In the genomic region with DNA sequence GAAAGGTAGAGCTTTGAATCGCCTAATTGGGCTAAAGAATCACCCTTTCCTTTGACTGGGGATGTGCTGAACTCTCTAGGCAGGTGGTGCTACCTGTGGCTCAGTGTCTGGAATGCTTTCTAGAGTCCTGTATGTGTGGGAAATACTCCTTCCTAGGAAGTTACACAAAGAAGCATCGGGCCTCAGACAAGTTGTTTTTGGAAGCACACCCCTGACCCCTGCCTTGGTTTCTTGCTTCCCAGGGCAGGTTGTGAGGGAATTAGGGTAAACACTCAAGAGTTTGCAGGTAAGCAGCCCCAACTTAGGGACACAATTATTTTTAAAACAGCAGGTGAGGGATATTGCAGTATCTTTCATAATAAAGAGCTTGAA, we compare ENCODE assay signal across 7 mouse cellular contexts. TPM values are rescaled to one million over a fixed set of nuclear protein-coding genes. Genes with fewer than 3 reads are reported as not detected.
DNase-seq lines count a peak whose midpoint lies in the region; ATAC-seq and TF ChIP-seq lines count a peak whose summit lies in the region.

No protein-coding gene starts in this region.

- TF ChIP-seq CTCF in lung, adult 2 months (IDR thresholded peaks at IDR 0.05; ENCODE audit: insufficient read depth, low read length) = no peak

- peak overlapping the region; percentile 92 for H3K9ac ChIP-seq in embryonic facial prominence, embryonic 14.5 days (ENCODE audit: low read depth, low read length)
- H3K9ac ChIP-seq in intestine, embryonic 16.5 days (ENCODE audit: low read depth, low read length) = peak overlapping the region; percentile 84
- H3K9ac ChIP-seq in neural tube, embryonic 14.5 days (replicated peaks; ENCODE audit: low read depth, low read length) = peak overlapping the region; percentile 87

- no peak overlapping the region for H3K27ac ChIP-seq in embryonic facial prominence, embryonic 14.5 days (replicated peaks; ENCODE audit: low read depth, low read length)
- H3K27ac ChIP-seq in intestine, embryonic 16.5 days (ENCODE audit: low read length) = peak overlapping the region; percentile 81; the same call in 1 of the 2 replicates
- H3K27ac ChIP-seq in neural tube, embryonic 14.5 days (ENCODE audit: low read depth, low read length) = no peak overlapping the region

- peak overlapping the region; percentile 91 for H3K4me3 ChIP-seq in lung, adult 2 months (replicated peaks; ENCODE audit: extremely low read depth, low read depth, low read length)
- H3K4me3 ChIP-seq in embryonic facial prominence, embryonic 14.5 days (ENCODE audit: low read depth, low read length) = peak overlapping the region; percentile 83
- H3K4me3 ChIP-seq in intestine, embryonic 16.5 days (ENCODE audit: low read length) = peak overlapping the region; percentile 79
- H3K4me3 ChIP-seq in neural tube, embryonic 14.5 days (ENCODE audit: low read depth, low read length) = peak overlapping the region; percentile 93

- no peak for DNase-seq in lung, adult 2 months
- DNase-seq in lung, postnatal 4 days = no peak
- DNase-seq in embryonic facial prominence, embryonic 14.5 days (ENCODE audit: low spot score) = no peak
- no peak for DNase-seq in urinary bladder, postnatal 4 days (ENCODE audit: low spot score in 2 of 2)
- DNase-seq in yolk sac, embryonic 10.5 days (ENCODE audit: low spot score) = no peak

- H3K27me3 ChIP-seq in embryonic facial prominence, embryonic 14.5 days (replicated peaks; ENCODE audit: control insufficient read depth, insufficient read depth, low read length) = no peaks in the 10 kb centered on the region
- H3K27me3 ChIP-seq in intestine, embryonic 16.5 days (replicated peaks; ENCODE audit: control insufficient read depth, insufficient read depth, low read length) = no peaks in the 10 kb centered on the region
- no peaks in the 10 kb centered on the region for H3K27me3 ChIP-seq in neural tube, embryonic 14.5 days (ENCODE audit: control insufficient read depth, insufficient read depth, low read length)

- H3K9me3 ChIP-seq in embryonic facial prominence, embryonic 14.5 days (ENCODE audit: control insufficient read depth, low read length) = no peaks in the 10 kb centered on the region
- no peaks in the 10 kb centered on the region for H3K9me3 ChIP-seq in intestine, embryonic 16.5 days (ENCODE audit: control insufficient read depth, low read length)
- H3K9me3 ChIP-seq in neural tube, embryonic 14.5 days (ENCODE audit: control insufficient read depth, low read length) = no peaks in the 10 kb centered on the region

- 1% methylated on average over 2 of the region's 2 CpGs for WGBS in lung, adult 2 months
- 11% methylated on average over 2 of the region's 2 CpGs for WGBS in embryonic facial prominence, embryonic 14.5 days
- 15% methylated on average over 2 of the region's 2 CpGs for WGBS in intestine, embryonic 16.5 days
- WGBS in neural tube, embryonic 14.5 days = 24% methylated on average over 2 of the region's 2 CpGs

- H3K4me2 ChIP-seq in embryonic facial prominence, embryonic 14.5 days (ENCODE audit: low read depth, low read length) = peak overlapping the region; percentile 91
- peak overlapping the region; percentile 70 for H3K4me2 ChIP-seq in intestine, embryonic 16.5 days (ENCODE audit: low read depth, low read length)
- peak overlapping the region; percentile 91 for H3K4me2 ChIP-seq in neural tube, embryonic 14.5 days (ENCODE audit: low read depth, low read length)

- TF ChIP-seq POLR2A in lung, adult 2 months (IDR thresholded peaks at IDR 0.05; ENCODE audit: borderline replicate concordance, extremely low read depth, low read depth, low read length) = no peak

- peaks cover 4% of the 10 kb centered on the region for H3K4me1 ChIP-seq in lung, adult 2 months (ENCODE audit: control insufficient read depth, insufficient read depth, low read length)
- H3K4me1 ChIP-seq in embryonic facial prominence, embryonic 14.5 days (ENCODE audit: control insufficient read depth, insufficient read depth, low read length) = peaks cover 12% of the 10 kb centered on the region; the same call in 1 of the 2 replicates
- peaks cover 11% of the 10 kb centered on the region for H3K4me1 ChIP-seq in intestine, embryonic 16.5 days (ENCODE audit: control insufficient read depth, insufficient read depth, low read length)
- peaks cover 7% of the 10 kb centered on the region for H3K4me1 ChIP-seq in neural tube, embryonic 14.5 days (ENCODE audit: control insufficient read depth, insufficient read depth, low read length)

- peaks cover 50% of the 10 kb centered on the region for H3K36me3 ChIP-seq in embryonic facial prominence, embryonic 14.5 days (ENCODE audit: control insufficient read depth, insufficient read depth, low read length)
- peaks cover 13% of the 10 kb centered on the region for H3K36me3 ChIP-seq in intestine, embryonic 16.5 days (ENCODE audit: control insufficient read depth, insufficient read depth, low read length)
- H3K36me3 ChIP-seq in neural tube, embryonic 14.5 days (ENCODE audit: control insufficient read depth, insufficient read depth, low read length) = peaks cover 29% of the 10 kb centered on the region

- ATAC-seq in embryonic facial prominence, embryonic 14.5 days (ENCODE audit: low read depth) = no peak
- no peak for ATAC-seq in intestine, embryonic 16.5 days
- ATAC-seq in neural tube, embryonic 14.5 days (ENCODE audit: low read depth) = no peak

RNA-seq across cellular contexts. Expression of a gene that starts 1.2 kb away (rescaled TPM):
- polyA plus RNA-seq in lung, adult 2 months (2012; rRNA removed) = 60.2 and 77.4 TPM in 2 replicates
- polyA plus RNA-seq in embryonic facial prominence, embryonic 14.5 days (2014; fragmentation: Nextera tagmentation; extraction: Ambion mirVana) = 14.2 and 14.4 TPM in 2 replicates
- polyA plus RNA-seq in intestine, embryonic 16.5 days (2015; fragmentation: Nextera tagmentation; extraction: Ambion mirVana) = 19.1 and 20.1 TPM in 2 replicates
- polyA plus RNA-seq in neural tube, embryonic 14.5 days (2014; fragmentation: Nextera tagmentation; extraction: Ambion mirVana) = 11.6 and 12.6 TPM in 2 replicates

RNA-seq across cellular contexts. Expression of a gene that starts 7.2 kb away (rescaled TPM):
- polyA plus RNA-seq in lung, adult 2 months (2012; rRNA removed) = 72.8 and 83.7 TPM in 2 replicates
- 88.1 and 90.9 TPM in 2 replicates for polyA plus RNA-seq in embryonic facial prominence, embryonic 14.5 days (2014; fragmentation: Nextera tagmentation; extraction: Ambion mirVana)
- 94.5 and 127 TPM in 2 replicates for polyA plus RNA-seq in intestine, embryonic 16.5 days (2015; fragmentation: Nextera tagmentation; extraction: Ambion mirVana)
- polyA plus RNA-seq in neural tube, embryonic 14.5 days (2014; fragmentation: Nextera tagmentation; extraction: Ambion mirVana) = 41.2 and 46.0 TPM in 2 replicates

RNA-seq across cellular contexts. Expression of a gene that starts 9.8 kb away (rescaled TPM):
- polyA plus RNA-seq in lung, adult 2 months (2012; rRNA removed) = 37.5 and 39.6 TPM in 2 replicates
- polyA plus RNA-seq in embryonic facial prominence, embryonic 14.5 days (2014; fragmentation: Nextera tagmentation; extraction: Ambion mirVana) = 4.1 and 4.7 TPM in 2 replicates
- polyA plus RNA-seq in intestine, embryonic 16.5 days (2015; fragmentation: Nextera tagmentation; extraction: Ambion mirVana) = 2.3 and 2.4 TPM in 2 replicates
- 7.3 and 8.5 TPM in 2 replicates for polyA plus RNA-seq in neural tube, embryonic 14.5 days (2014; fragmentation: Nextera tagmentation; extraction: Ambion mirVana)

RNA-seq across cellular contexts. Expression of a gene that starts 11.9 kb away (rescaled TPM):
- polyA plus RNA-seq in lung, adult 2 months (2012; rRNA removed) = 2.0 TPM in 2 replicates
- polyA plus RNA-seq in embryonic facial prominence, embryonic 14.5 days (2014; fragmentation: Nextera tagmentation; extraction: Ambion mirVana) = 5.2 and 6.1 TPM in 2 replicates
- 16.0 and 18.9 TPM in 2 replicates for polyA plus RNA-seq in intestine, embryonic 16.5 days (2015; fragmentation: Nextera tagmentation; extraction: Ambion mirVana)
- polyA plus RNA-seq in neural tube, embryonic 14.5 days (2014; fragmentation: Nextera tagmentation; extraction: Ambion mirVana) = 1.3 and 2.4 TPM in 2 replicates

RNA-seq across cellular contexts. Expression of a gene that starts 23.8 kb away (rescaled TPM):
- 49.4 and 66.3 TPM in 2 replicates for polyA plus RNA-seq in lung, adult 2 months (2012; rRNA removed)
- 112 and 114 TPM in 2 replicates for polyA plus RNA-seq in embryonic facial prominence, embryonic 14.5 days (2014; fragmentation: Nextera tagmentation; extraction: Ambion mirVana)
- polyA plus RNA-seq in intestine, embryonic 16.5 days (2015; fragmentation: Nextera tagmentation; extraction: Ambion mirVana) = 110 and 114 TPM in 2 replicates
- polyA plus RNA-seq in neural tube, embryonic 14.5 days (2014; fragmentation: Nextera tagmentation; extraction: Ambion mirVana) = 98.9 and 102 TPM in 2 replicates
